Mouse (Mus musculus) R1 (cell line): ENCODE measurements around the gene Son.
"Not testable (repeated sequence)": the region's sequence is repeated elsewhere in the genome, so short reads cannot be mapped to it uniquely, and the experiment has no call there.

ENCODE experiments used
- DNase-seq: peaks from one replicate; pipeline ENCODE4 v3.0.0-alpha.2; 2018; ENCODE audit warnings: low read depth, low spot score

Son gene

DNA sequence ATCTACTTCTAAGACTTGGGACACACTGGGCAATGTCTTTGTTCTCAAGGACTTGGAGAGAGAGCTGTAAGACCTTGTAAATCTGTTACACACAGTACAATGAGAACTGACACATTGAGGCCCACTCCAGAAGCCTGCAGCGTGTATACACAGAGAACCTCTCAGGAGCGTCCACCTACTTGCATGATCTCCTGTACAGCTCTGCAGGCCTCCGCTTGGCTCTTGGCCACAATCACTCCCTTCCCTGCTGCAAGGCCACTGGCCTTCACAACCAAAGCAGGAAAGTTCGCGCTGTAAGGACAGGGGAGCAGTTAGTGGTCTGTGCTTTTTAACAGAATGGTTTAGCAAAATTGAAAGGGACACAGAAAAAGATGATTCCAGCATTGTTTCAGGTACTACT, 8.1 kb upstream of the Son start:
- DNase-seq: no peak

DNA sequence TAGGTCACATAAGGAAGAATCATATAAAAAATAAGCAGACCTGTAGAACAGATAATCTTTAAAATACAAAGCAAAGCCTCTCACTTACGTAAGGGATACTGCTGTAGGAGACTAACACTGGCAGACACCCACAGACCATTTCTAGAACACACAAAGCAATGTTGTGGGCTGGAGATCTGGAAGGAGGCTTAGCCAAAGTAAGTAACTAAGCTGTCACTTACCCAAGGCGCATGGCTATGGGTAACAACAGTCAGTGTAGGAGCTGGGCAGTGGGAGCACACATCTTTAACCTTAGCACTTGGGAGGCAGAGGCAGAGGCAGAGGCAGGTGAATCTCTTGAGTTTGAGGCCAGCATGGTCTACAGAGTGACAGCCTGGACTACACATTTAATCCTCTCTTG, 7.7 kb upstream of the Son start:
- no peak for DNase-seq

GRCm38 (mm10) chr16:91640171-91640570, 7.1 kb upstream of the Son start:
- DNase-seq: no peak

DNA sequence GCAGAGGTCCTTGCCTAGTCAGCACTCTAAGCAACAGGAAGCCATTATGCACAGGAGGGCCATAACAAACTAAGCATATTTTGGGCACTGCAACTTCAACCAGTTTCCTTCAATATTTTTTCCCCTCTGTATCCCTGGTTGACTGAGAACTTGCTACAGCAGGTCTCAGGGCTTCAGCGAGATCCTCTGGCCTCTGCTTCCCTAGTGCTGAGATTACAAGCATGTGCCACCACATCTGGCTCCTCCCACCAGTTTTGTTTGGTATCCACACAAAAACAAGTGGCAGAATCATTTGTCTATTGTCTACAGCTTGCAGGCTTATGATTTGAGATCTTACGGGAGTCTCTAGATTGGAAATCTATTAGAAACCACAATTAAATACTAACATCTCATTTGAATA, 2.4 kb upstream of the Son start:
- DNase-seq: no peak

- not testable (repeated sequence) for DNase-seq
Measured at GRCm38 (mm10) chr16:91645420-91645819, 1.9 kb upstream of the Son start.

DNA sequence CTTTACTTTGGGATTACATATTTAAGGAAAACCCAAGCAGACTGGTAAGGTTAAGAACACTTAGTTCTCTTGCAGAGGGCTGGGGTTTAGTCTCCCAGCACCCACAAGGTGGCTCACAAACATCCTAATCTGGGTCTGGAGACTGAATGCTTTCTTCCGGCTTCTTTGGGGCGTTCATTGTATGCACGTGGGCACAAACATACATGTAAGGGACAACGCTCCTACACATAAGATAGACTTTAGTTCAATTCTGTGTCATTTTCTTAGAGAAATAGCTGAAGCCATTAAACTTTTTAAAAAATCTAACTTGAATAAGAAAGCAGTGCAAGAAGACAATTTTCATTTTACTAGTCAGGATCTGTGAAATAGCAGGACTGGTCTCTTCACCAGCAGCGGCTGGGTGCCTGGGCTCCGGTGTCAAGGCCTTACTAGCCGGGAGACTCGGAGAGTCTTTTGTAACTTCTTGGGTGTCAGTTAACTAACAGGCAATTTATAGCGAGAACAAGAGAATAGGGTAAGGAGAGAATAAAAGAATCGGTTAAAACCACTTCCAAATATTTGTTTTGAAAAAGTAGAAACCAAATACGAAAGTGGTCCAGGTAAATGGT, 1.2 kb upstream of the Son start:
- DNase-seq: peak; percentile 65

DNA sequence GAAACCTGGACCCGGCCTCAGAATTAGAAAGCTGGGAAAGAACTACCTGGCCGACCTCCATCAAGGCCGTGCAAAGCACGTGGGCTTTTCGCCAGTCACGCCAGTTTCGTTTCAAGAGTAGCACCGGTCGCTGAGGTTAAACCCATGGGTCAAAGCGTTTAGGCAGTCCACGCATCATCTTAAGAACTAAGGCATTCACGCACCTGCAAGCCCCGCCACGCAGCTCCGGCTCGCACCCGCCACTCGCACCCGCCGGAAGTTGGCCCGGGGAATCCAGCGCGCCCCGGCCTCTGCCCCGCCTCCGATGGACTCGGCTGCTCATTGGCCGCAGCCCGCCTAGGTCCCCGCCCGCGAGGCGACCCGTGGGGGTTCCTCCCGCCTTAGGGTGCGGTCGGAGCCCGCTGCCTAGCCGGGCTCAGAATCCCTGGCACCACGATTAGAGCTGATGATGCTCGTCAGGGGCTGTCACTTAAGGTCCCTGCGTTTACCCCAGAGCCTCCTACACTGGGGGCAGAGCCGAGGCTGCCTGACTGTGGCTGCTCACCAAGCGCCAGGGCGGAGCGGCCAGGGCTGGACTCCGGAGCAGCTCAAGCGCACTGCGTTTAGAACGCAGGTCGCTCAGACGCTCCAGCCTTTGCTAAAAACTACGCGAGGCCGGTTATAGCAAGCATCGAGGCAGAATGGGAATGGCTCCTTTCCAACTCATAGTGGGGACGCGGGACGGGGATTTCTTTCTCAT, 456 bp upstream of the Son start, which contains the start of gene Gart:
TSS of gene Gart (minus strand) at position 272 of the 739 bp plus-strand sequence.
- DNase-seq: peak; percentile 89

GRCm38 (mm10) chr16:91648220-91648550, 879 bp downstream of the Son start:
- DNase-seq: peak; percentile 78

GRCm38 (mm10) chr16:91649246-91649645, 1.9 kb downstream of the Son start:
- peak; percentile 23 for DNase-seq

DNA sequence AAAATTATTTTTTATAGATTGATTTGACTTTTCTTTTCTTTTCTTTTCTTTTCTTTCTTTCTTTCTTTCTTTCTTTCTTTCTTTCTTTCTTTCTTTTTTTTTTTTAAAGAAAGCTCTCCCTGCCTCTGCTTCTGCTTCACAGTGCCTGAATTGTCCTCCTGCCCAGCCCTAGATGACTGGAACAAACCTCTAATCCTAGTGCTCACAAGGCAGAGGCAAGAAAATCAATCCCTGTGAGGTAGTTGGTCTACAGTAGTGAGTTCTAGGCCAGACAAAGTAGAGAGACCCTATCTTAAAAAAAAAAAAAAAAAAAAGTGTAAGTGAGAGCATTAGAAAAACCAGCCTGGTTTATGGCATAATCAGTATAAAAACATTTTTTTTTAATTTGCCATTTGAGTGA, 2.5 kb downstream of the Son start:
- no peak for DNase-seq

DNA sequence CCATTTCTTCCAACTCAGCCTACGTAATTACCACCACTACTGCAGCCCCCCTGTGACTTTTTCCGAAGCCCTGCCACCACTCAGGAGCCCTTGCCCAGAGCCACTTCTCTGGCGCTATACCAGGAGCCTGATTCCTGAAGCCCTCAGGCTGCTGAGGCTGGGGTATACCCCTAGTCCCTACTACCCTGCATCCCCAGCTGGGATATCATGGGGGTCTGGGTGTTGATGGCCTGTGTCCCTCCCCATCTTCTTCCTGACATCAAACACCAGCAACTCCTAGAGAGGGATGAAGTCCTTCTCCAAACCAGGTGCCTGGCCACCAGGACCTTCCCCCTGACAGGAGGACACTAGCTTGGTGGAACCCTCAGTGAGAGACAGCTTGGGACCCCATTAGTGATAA, 4.9 kb downstream of the Son start:
- DNase-seq: no peak

DNA sequence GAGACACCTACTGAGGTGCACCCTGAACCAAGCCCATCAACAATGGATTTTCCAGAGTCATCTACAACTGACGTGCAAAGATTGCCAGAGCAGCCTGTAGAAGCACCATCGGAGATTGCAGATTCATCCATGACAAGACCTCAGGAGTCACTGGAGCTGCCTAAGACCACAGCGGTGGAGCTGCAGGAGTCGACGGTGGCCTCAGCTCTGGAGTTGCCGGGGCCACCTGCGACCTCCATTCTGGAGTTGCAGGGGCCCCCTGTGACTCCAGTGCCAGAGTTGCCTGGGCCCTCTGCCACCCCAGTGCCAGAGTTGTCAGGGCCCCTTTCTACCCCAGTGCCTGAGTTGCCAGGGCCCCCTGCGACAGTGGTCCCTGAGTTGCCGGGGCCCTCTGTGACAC, 8.0 kb downstream of the Son start:
- DNase-seq: no peak

DNA sequence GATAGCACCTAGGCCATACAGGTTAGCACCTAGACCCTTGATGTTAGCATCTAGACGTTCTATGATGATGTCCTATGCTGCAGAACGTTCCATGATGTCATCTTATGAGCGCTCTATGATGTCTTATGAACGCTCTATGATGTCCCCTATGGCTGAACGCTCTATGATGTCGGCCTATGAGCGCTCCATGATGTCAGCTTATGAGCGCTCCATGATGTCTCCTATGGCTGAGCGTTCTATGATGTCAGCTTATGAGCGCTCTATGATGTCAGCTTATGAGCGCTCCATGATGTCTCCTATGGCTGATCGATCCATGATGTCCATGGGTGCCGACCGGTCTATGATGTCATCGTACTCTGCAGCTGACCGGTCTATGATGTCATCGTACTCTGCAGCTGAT, 10.0 kb downstream of the Son start:
- DNase-seq: no peak

DNA sequence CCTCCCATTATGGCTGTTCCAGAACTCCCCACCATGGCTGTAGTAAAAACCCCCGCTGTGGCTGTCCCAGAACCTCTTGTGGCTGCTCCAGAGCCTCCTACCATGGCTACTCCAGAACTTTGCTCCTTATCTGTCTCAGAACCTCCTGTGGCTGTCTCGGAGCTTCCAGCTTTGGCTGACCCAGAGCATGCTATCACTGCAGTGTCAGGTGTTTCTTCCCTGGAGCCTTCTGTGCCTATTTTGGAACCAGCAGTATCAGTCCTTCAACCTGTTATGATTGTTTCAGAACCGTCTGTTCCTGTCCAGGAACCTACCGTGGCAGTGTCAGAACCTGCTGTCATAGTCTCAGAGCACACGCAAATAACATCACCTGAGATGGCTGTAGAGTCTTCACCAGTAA, 11.2 kb downstream of the Son start:
- no peak for DNase-seq

GRCm38 (mm10) chr16:91659798-91660197, 12.5 kb downstream of the Son start:
- DNase-seq: no peak

- DNase-seq: peak; percentile 53
Measured at GRCm38 (mm10) chr16:91661397-91661796, 14.1 kb downstream of the Son start.

GRCm38 (mm10) chr16:91662336-91662735, 15.0 kb downstream of the Son start:
- DNase-seq: no peak

- DNase-seq: no peak
Measured at GRCm38 (mm10) chr16:91663795-91664194, 16.5 kb downstream of the Son start.

GRCm38 (mm10) chr16:91674500-91674899, 27.2 kb downstream of the Son start:
- DNase-seq: no peak

DNA sequence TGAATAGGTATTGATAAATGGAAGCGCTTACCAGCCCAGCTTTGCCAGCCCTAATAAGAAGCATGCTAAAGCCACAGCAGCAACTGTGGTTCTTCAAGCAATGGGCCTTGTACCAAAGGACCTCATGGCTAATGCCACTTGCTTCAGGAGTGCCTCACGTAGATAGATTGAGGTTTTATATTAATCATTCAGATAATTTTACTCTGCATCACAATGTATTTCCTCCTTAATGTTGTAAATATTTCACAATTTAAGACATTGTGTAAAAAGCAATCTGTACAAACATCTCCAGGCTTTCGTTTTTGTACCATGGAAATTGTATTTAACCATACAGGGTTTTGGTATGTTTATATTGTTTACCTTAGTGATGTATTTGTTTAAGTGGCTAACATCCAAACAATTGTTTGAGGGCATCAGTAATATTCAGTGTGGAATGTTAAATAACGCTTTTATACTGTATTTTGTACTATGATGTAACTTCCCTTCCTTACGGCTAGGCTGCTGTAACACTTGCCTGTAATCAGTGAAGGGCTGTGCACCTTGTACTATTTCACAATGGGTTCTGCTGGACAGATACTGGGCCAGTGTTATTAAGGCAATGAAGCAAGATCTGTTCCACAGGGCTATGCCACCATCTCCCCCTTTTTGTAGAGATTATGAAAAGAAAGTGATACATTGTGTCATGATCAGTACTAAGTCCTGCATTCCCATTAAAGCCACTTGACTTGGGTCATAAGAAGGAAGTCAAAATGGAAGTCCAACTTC, 31.0 kb downstream of the Son start:
- DNase-seq: no peak

DNA sequence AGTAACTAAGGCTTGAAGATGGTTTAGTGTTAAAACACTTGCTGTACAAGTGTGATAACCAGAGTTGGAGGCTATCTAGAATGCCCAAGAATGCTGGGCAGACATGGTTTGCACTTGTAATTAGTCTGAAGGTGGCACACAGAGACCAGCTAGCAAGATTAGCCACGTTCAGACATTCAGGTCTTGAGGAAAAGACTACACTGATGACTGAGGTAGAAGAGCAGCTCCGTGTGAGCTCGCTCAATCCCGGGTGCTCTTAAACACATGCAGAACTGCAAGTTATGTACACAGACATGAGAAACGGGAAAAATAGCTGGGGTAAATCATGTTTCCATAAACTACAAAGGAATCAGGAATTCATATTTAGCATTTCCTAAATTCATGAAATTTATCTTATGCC, 33.4 kb downstream of the Son start:
- DNase-seq: no peak

- no peak for DNase-seq
Measured at GRCm38 (mm10) chr16:91685526-91685925, 38.2 kb downstream of the Son start.

- DNase-seq: no peak
Measured at GRCm38 (mm10) chr16:91686369-91686768, 39.1 kb downstream of the Son start.
